Mouse (Mus musculus) spleen, postnatal 4 days (tissue): ENCODE measurements around the gene Ift43.

Experiments used
- DNase-seq, 2 experiments: peaks; one replicate each; pipeline ENCODE4 v3.0.0; 2022; ENCODE audit warnings: low spot score in 2 of 2

The Ift43 gene

DNA sequence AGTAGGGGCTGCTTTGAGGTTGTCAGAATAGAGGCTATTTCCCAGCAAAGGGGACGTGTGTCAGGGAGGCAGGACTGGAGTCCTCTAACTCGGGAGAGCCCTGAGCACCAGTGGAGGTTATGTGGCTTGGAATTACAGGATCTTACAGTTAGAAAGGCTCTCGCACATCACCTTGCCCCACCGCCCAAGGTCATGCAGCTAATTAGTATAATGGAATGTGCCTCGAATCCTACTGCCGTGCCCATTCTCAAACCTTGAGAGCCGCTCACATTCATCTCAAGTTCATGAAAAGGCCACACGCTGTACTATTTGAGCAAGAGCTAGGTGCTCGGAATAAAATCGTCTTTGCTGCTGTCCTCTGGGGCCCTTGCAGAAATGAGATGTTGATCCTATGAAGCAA, 47.4 kb downstream of the Ift43 start:
- no peak for DNase-seq

DNA sequence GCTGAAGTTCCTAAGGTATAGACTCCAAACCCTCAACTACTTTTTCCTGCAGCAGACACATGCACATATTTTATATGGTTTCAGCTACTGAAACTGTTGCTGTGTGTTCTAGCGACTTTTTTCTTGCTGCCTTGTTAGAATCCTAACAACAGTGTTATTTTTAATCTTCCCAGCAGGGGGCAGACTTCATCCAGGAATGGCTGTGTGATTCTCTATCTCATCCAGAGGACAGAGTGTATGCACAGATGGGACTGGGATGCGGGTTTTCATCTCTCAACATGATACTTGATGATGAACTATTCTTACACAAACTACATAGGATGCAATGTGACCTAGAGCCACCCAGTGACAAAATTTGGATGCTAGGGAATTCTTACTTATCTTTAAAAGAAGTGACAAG, 50.5 kb downstream of the Ift43 start:
- peak in 1 of 2 experiments; percentile 23 for DNase-seq

DNA sequence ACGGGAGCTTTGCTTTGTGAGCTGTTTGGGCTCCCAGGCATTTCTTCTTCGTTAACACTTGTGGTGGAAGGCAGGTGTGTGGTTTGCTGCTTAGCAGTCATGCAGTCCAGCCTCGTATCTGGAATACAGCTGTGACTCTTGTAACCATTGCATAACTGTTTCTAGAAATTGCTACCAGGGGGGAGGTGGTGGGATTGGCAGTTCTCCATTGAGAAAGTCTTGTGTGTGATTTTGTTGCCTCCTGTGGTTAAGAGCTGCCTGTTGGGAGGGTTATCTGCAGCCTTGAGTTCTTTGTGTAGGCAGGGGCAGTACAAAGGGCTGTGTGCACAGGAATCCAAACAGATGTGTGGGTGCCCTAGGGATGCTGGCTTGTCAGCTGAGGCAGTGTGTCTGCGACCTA, 53.4 kb downstream of the Ift43 start:
- no peak for DNase-seq

DNA sequence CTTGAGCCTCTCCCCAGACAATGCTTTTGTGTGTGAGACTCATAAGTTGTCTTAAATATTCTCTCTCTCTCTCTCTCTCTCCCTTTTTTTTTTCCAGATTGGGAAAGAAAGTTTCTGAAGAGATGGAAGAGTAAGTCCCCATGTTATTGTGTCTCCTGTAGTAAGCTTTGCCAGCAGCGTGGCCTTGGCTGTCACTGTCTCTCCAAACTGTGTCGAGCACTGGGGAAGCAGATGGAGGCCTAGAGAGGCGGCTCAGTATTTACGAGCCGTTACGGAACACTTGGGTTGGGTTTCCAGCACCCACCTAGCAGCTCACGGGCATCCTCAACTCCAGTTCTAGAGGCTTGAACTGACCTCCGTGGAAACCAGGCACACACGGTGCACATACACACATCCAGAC, 56.4 kb downstream of the Ift43 start:
- no peak for DNase-seq

DNA sequence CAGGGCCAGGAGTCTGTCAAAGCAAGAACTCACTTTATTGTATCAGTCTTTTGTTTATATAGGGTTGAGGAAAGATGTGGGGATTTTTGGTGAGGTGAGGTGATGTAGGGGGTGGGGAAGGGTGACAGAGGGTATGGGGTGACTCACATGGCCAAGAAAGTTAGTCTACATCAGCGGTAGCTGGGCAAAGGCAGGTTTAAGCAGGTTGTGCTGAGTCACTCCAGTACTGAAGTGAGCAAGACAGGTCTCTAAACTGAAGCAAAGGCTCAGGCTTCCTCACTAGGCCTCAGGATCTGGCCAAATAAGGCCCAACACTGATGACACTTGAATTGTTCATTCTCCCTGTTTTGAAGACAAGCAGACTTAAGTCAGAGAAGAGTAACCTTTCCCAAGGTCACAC, 60.0 kb downstream of the Ift43 start:
- DNase-seq: no peak

DNA sequence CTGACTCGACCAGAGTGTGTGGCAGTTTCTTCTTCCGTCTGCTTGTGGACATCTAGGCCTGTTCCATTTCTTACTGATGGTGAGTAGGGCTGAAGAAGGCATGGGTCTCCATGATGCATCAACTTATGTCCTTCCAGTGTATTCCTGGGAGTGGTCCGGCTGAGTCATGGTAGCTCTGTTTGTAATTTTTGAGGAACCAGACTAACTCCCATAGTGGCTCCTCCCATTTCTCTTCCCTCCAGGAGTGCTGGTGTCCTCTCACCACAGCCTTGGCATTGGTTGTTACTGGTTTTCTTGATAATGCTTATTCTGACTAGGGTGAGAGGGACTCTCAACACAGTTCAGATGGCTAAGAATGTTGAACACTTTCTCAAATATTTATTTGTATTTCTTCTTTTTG, 63.9 kb downstream of the Ift43 start:
- no peak for DNase-seq

DNA sequence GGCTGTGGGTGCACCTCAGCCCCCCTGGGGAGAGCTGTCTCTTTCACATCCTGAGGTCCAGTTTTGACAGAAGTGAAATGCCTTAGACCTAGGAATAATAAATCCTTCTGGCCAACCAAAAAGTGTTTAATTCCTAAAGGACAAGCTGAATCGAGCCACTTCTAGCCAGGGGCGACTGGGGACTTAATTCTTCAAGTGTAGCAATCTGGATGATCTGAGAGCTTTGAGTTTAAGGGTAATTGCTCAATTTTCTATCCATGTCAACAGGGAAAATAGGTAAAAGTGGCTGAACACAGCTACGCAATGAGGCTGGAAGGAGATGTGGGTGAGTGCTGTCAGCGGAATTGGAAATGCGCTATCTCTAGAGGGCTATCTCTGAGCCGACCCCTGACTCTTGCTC, 65.9 kb downstream of the Ift43 start:
- DNase-seq: no peak

DNA sequence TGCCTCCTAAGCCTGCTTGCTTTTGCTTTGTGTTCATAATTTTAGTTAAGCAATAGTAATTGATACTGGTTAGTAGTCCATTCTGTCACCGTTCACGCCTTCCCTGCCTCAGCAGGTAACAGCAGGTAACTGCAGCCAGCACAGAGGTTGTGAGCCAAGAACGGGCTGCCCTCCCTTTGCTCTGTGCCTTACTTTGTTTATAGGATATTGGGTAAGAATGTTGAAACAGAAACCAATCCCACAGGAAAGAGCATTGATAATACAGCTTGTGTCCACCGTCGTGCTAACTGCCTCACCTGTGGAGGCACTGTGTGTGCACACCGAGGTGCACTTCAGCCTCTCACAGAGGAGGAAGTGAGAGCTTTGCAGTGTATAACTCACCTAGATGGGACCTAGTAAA, 66.7 kb downstream of the Ift43 start:
- no peak for DNase-seq

DNA sequence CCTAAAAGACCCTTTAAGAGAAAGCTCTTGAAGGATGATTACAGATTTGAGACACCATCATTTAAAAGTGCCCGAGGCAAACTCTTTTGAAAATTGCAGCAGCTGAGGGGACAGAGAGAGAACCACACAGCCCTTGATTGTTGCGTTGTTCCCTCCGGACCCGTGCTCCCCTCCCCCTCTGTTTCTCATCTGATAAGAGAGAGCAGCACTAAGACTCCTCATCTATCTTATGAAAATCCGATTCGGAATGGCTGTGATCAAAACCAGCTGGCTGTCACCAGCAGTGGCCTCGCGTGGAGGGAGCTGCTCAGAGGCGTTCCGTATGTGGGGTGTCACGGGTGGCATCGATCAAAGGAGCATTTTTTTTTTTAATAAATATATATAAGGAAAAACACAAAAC, 69.6 kb downstream of the Ift43 start:
- no peak for DNase-seq

DNA sequence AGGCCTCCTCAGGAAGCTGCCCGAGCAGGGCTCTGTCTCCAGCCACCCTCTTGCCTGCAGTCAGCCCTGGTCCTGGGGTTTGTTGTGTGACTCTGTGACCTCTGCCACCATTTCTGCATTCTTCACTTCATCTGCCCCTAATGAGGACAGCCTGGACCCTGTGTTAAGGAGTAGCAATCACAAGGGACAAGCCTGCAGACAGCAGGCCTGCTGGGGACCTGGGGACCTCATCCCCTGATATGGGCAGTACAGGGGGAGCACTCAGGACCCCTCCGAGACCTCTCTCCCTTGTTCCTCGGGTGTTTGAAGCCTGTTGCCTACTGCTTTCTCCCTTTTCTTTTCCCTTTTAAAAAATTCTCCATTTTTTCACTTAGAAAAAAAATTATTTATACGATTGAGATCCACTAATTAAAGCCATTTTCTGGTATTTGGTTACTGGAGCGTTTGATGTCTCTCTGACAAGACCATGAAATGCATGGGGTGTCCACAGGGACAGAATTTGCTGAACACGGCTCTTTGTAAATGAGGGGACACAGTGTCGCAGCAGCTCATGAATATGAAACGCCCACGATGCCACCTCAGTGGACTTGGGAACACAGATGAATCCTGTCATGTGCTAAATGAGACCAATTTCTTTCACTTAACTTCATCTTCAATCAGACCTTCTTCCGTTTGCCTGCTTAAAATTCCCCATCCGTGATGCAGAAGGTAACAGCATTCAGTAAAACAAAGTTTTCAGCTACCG, 71.0 kb downstream of the Ift43 start:
- no peak for DNase-seq

DNA sequence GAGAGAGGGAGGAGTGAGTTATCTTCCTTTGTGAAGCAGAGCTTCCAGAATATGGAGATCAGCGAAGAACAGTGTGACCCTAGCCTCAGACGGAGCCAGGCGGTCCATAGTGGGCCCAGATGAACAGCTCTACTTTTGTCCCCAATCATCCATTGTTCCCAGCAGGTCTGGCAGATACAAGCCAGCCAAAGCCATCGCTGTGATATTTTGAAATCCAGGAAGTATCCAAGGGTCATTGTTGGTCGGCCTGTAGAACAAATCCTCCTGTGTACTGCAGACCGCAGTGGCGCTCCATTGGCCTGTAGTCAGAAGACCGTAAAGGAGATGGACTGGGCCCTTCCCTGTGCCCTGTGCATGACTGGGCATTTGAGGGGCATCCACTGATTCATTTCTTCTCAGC, 72.8 kb downstream of the Ift43 start:
- DNase-seq: no peak

DNA sequence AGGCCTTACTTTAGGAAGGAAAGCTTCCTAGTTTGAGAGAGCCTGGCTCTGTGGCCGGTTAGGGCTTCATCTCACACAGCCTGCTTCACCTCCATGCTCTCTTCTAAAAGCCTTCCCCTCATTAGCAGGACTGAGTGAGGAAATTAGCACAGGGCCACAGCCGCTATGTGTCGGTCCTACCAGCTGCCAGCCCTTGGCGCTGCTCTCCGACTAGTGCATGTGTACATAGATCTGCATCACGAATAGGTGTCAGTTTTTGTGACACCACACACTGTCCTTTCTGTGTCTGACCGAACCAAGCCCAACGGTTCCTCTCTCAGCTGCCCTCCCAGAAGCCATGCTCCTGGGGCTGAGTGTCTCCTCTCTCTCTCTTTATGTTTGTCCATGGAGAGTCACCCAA, 74.8 kb downstream of the Ift43 start:
- DNase-seq: no peak

DNA sequence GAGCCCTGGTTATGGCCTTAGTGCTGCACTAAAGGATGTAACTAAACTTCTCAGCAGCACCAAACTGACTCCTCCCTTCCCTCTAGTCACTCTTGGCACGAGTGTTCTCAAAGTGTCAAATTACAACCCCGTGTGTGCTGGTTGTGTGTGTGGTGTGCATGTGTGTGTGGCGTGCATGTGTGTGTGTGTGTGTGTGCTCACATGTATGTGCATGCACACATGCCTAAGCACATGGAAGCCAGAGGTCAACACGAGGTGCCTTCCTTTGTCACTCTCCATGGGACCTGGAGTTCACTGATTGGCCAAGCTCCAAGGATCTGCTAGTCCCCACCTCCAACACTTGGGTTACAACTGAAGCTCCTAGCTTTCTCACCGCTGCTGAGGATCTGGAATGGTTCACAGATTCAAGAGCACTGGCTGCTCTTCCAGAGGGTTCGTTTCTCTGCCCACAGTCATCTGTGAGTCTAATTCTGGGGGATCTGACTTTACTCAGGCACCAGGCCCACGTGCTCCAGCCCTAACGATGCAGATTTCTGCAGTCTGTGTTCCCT, 75.6 kb downstream of the Ift43 start:
- no peak for DNase-seq

DNA sequence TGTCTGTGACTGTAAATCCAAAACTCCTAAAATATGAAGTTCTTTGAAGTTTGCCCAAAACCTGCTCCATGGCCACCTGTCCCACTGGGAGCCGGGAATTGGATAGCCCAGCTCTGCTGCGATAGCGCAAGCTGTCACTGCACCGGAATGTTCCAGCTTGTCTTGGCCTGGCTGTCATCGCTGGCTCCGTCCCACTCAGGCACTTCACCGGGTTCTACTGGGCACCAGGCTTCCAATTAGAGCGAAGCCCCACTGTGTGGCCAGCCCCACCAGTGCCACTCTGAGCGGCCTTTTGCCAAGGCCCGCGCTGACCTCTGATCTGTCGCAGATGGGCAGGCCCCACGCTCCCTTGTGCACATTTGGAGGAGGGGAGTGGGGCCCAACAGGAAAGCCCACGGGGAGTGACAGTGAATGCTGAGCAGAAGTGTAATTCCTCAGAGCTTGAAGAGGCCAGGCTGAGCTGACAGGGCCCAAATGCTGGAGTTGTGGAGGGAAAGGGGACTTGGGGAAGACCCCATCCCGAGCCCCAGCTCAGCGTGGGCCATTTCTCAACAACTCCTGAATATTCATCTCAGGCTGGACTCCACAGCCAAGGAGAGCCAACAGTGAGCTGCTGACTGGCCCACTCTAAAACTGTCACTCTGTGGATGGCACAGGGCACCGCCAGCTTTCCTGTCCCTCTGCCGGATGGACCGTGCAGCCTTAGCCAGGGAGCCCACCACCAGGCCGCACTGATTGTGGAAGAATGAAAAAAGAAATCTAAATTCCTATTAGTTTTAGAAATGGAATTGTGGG, 76.5 kb downstream of the Ift43 start:
- DNase-seq: no peak

DNA sequence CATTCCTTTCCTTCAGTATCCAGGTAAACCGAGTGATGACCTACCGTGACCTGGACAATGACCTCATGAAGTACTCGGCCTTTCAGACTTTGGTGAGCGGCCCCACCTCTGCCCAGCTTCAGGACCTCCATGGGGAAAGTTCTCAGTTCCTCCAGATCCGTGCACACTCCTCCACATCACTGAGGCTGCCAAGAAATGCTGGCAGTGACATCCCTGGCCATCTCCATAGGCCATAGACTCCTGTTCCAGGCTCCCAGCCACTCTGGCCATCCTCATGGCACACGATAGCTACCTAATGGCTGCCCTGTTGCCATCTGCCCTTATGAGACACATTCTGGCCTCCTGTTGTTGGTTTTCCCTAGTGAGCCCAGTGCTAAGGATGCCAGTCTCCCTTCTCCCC, 79.1 kb downstream of the Ift43 start:
- DNase-seq: no peak

DNA sequence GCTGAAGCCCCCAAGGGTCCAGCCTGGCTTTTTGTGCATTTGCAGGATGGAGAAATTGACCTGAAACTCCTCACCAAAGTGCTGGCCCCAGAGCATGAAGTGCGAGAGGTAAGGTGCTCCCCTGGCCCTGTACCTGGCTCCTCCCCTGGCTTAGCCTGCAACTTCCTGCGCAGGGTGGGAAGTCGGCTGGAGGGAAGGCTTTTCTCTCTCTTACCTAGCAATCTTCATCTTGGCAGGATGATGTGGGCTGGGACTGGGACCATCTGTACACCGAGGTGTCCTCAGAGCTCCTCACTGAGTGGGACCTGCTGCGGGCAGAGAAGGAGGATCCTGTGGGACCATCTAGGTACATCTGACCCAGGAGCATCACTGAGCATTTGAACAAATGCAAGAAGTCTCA, 79.6 kb downstream of the Ift43 start:
- no peak for DNase-seq

DNA sequence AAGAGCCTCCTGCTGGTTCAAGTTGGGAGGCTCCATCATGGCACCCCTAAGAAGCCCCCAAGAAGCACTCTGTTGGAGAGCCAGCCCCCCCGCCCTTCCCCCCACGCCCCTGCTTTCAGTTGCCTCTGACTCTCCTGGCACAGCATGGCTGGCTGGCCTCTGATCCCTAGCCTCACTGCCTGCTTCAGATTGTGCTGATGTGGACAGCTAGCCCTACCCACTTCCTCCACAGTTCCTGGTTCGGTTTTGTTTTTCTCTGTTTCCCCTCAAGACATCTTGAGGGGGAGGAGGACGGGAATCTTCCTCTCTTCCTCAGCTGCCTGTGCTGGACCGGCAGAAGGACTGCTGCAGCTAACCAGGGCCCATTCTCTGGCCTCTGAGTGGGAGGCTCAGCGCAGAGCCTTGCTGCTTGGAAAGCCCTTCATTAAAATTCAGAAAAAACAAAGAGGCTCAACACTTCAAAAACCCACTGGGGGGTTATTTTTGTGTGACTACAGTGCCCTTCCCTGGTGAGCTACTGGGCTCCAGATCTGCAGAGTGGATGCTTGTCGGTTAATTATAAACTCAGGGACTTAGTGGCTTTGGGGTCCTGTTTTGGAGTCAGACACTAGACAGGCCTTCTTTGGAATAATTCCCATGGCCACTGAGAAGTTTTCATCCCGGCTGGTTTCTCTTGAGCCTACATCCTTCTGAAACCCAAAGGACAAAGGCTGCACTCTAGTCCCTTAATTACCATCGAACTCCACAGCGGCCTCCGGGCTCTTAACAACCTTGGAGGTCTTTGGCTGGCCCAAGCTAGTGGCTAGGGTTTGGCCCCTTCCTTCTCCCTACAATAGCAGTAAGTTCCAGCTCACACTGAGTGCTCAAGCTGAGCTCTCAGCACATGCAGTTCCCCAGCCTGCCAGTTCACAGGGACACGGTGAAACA, 80.8 kb downstream of the Ift43 start:
- DNase-seq: no peak

DNA sequence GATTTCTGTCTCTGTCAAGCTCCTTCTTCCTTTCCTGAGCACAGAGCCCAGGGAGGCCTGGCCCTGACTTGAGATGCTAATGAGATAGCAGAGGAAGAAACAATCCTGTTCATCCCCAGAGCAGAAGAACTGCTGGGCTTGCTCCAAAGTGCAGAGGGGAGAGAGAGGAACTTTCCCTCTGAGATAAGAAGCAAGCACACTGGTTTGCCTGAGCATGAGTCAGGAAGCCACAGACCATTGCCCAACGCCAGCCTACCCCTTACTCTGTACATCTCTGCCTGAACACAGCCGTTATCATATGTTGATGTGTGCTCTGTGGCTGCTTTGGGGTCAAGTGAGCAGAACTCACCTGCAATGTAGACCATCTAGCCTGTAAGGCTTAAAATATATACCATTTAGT, 83.9 kb downstream of the Ift43 start:
- DNase-seq: no peak

DNA sequence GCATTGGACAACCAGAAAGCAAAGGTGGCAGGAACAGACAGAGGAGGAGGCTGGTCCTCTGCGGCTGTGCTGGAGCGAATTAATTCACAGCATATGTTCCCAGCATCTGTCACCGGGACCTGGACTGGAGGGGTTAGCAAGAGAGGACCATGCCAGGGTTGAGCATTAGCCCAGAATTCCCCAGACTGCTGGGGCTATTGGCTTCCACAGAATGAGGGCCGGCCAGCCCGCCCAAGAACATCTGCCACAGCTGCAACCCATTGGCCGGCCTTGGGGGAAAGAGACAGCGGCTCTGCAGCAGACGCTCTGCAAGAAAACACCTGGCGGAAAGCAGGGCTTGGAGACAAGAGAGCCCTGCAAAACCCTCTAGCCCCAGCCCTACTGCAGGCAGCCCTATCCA, 84.7 kb downstream of the Ift43 start:
- no peak for DNase-seq

DNA sequence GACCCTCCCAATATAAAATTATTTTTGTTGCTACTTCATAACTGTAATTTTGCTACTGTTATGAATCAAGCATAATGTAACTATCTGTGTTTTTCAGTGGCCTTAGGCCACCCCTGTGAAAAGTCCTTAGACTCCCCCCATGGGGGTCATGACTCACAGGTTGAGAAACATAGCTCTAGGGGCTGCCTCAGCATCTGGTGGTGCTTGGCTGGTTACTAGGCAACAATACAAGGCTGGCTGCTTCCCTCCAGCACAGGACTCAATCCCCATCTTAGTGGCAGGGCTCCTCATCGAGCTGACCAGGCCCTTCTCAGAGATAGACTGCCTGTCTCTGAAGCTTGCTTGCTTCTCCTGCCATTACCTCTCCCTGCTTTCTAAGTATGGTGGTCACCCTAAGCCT, 86.4 kb downstream of the Ift43 start:
- DNase-seq: no peak

DNA sequence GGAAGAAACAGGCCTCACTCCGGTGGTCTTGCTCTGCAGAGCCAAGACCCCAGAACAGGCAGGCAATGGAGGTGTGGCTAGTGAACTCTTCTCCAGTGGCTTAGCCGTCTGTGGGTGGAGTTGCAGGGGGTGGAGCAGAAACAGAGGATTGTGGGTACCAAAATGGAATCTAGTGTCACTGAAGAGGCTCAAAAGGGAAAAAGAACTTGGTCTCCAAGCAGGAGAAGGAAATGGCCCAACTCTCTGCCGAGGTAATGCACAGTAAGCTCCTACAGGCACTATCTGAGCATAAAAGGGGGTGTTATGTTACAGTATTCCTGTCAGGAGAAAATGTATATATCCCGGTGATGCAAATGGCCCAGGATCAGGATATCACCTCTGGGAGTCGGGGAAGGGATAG, 86.9 kb downstream of the Ift43 start:
- DNase-seq: no peak

DNA sequence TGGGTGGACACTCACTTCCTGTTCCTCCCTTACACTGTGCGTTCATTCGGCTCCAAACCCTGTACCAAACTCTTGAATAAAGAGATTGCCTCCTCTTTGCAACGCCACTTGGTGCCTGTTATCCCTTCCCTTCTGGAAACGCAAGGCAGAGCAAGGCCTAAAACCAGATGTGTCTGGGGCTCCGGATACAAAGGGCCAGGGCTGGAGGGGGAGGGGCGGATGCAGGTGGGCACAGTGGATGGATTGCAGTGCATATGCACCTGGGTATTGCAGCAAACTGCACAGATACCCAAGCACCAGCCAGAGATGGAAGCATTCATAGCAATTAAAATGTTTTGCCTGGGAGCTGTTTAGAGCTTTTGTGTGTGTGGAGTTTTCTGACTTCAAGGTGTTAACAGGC, 91.0 kb downstream of the Ift43 start:
- DNase-seq: no peak
